Mouse (Mus musculus) cerebellum, adult 8-10 months (tissue): ENCODE results near the gene Trp53inp2.

Experiments
- DNase-seq: peaks from one replicate; pipeline ENCODE4 v3.0.0; 2022

Gene Trp53inp2

DNA sequence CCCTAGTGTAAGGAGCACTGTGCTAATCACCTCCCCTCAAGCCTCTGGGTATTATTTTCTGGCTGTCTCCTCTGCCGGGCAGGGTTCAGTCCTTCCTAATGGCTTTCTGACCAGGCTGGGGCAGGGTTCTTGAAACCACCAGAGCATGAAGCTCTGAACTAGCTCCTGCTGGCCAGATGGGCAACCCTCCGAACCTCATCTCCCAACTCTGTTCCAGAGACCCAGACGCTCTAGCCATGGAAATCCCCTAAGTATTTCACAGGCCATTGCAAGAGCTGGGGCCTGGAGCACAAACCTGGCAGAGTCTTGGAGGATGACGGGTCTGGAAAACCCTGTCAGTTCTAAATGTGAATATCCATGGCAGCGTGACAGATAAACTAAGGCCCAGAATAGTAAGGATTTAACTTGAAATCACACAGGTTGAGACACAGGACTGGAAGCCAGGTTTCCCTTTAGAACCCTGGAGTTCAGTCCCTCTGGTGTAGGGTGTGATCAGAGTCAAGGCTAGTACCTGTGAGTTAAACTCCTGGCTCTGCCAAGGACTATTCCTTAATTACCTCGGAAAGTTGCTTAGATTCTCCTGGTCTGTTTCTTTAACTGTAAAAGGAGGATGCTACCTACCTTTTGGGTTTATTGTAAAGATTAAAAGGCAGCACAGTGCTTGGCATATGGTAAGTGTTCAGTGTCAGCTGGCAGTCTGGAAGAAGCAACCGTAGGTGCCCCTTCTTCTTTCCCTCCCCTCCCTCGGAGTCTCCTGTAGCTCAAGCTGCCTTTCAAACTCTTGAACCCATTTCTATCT is at the start of gene Trp53inp2:
Trp53inp2 (plus strand) TSS at position 799 of the 799 bp plus-strand sequence.
- DNase-seq, result no peak

DNA sequence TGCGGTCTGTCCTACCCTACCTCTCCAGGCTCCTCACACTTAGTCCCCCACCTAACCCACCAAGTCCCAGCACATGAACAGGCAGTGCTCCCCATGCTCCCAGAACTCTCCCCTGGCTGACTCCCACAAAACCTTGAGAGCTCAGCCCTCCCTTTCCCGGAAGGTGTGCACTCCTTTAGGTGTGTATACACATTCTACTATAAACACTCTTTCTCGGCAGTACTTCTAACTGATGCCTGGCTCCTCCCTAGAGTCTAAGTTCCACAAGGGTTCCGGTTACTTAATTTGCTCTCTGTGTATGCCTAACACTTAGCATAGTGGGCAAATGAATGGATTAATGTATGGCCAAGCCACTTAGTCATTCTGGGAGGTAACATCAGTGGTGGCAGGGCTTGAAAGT is 49.5 kb upstream of the Trp53inp2 start:
- DNase-seq, result no peak

DNA sequence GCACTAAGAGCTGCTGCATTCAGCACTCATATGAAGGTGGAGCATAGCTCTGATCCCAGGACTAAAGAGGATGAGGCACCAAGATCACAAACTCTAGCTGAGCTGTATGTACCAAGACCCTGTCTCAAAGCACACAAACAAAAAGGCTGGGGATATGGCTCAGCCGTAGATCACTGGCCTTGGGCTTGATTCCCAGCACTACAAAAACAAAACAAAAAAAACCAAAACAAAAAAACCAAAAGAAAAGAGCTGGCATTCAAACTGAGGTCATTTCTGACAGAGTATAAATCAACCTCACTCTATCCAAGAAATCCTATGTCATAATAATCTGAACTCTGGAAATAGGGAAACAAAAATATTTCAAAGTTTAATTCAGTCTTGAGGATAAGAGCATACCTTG is 47.4 kb upstream of the Trp53inp2 start:
- no peak for DNase-seq

DNA sequence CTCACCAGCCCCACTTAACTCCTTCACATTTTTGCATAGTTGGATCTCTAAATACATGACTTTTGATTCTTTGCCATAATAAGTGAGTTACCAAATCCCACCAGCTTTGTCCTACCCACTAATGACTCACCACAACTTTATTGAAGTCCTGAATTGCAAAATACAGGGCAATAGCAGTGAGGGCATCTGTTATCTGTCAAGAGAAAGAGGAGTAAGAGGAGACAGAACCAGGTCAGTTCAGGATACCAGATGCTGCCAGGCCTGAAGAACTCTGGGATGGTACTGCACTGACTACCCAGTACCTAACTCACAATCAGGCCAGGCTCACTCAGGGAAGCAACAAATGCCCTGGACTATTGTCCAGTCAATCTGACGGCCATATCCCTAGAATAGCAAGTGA is 45.6 kb upstream of the Trp53inp2 start:
- DNase-seq, result no peak

DNA sequence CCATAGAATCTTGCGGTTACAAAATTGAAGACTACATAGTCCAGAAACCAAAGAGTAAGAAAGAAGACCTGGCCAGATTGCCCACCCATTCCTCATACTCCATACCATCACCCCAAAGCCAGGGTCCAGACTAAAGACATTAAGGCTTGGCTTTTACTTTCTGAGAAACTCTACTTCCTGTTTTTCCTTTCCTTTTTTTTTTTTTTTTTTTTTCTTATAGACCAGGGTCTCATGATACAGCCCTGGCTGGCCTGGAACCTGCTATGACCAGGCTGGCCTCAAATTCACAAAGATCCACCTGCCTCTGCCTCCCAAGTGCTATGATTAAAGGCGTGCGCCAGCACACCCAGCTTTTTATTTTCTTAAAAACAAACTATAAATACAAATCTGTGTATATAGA is 44.6 kb upstream of the Trp53inp2 start:
- DNase-seq, result no peak

DNA sequence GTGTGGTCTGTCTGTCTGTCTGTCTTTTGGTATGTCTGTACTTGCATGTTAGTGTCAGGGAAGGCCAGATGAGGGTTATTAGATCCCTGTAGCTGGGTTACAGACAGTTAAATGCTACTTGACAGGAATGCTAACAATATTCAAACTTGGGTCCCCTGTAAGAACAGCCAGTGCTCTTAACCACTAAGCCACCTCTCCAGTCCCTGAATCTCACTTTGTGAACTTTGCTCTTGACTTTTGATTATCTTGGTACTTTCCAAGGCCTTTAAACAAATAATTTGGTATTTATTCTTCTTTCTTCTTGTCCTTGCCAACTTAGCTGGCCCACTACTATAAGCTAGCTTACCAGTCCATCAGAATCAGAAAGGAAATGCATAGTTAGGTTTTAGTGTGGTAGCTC is 40.7 kb upstream of the Trp53inp2 start:
- DNase-seq, result no peak

DNA sequence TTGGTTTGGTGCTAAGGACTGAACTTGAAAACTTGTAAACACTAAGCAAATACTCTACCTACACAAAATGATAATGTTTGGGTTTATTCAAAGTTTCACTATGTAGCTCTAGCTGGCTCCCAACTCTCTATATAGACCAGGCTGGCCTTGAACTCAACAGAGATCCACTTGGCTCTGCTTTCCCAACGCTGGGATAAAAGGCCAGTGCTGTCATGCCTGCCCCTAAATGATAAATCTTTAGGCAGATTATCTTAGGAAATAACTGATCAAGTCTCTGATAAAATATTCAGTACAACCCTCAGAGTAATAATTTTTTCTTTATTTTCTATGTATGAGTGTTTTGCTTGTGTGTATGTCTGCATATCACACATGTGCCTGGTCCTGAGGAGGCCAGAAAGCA is 34.2 kb upstream of the Trp53inp2 start:
- no peak for DNase-seq

DNA sequence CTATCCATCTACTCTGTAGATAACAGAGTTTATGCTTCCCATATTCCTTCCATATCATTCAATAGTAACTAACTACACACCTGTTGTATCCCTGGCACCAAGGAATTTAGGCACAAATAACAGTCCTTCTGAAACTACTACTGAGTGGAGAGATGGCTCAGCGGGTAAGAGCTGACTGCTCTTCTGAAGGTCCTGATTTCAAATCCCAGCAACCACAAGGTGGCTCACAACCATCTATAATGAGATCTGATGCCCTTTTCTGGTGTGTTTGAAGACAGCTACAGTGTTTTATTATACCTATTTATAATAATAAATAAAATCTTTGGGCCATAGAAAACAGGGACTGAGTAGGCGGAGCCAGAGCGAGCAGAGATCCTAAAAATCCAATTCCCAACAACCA is 26.5 kb upstream of the Trp53inp2 start:
- DNase-seq, result no peak

DNA sequence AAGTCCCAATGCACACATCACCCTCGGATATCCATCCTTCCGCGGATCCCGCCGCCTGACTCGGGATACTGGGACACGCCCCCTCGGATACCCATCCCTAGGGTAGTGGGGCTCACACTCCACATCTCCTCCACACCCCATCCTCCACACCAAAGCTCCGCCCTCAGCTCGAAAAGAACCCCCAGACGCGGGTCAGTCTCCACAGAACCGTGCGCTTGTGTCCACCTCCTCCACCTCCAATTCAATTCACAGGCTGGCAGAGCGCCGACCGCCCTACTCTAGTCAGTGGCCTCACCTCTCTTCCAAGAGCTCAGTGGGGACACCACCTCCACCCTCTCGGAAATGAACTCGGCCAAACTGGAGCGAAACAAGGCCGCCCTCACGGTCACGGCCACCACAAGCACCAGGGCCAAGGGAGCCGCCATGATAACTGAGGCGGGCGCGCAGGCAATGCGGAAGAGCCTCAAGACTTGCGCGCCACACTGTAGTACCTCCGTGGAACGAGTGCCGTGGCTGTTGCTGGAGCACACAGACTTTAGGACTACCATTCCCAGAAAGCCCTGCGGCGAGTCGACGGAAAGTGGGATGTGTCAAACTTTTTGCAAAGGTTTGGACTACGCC is 23.8 kb upstream of the Trp53inp2 start, which contains the start of gene Pigu:
Pigu (minus strand) TSS at position 460 of the 621 bp plus-strand sequence.
- DNase-seq, result peak; percentile 91

DNA sequence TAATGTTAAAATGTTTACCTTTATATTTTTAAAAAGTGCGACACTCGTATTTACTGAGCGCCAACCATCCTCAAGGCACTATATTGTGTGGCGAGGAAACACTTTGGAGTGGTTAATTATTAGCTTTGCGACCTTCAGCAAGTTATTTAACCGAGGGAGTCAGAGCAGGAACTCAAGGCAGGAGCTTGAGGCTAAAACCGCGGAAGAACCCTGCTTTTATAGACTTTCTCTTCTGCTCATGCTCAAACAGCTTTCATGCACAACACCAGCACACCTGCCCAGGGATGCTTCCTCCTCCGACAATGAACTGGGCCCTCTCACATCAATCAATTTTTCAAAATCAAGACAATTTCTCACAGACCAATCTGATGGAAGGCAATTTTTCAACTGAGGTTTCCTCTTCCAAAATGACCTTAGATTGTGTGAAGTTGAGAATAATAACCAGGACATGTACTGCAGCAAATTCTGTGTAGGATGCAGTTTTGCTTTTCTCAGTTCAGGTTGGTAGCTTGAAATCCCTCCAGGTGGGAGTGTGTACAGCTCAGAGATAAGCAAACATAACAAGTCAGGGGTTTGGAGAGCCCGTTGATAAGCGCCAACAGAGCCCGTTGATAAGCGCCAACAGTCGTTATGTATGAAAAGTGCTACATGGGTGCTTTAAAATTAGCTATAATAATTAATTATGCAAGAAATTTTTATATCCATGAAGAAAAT is 23.0 kb upstream of the Trp53inp2 start:
- no peak for DNase-seq

DNA sequence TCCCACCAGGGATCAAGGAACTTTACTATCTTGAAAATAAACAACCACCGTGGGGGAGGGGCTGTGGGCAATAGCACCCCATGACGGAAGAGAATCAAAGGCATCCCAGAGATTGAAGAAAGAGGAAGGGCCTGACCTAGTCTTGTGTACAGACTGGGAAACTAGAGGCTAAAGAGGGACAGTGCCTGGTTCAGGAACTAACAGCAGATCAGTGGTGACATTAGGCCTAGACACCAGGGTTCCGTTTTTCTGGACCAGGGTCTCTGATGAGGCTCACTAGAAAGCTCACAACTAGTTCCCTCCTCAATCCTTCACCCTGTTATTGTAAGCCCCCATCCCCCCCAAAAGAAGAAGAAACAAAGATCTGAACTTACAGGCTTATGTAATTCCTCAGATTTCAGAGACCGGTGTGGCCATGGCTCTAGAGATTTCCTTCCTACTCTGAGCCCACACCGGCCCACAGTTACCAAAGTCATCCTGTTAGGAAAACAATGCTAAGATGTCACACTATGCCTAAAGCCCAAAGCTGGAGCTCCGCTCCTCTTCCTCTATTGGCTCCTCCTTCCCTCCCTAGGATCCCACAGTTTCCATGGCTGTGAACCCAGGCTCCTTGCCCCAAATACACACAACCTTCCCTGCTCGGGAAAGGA is 13.1 kb upstream of the Trp53inp2 start:
- DNase-seq, result no peak

DNA sequence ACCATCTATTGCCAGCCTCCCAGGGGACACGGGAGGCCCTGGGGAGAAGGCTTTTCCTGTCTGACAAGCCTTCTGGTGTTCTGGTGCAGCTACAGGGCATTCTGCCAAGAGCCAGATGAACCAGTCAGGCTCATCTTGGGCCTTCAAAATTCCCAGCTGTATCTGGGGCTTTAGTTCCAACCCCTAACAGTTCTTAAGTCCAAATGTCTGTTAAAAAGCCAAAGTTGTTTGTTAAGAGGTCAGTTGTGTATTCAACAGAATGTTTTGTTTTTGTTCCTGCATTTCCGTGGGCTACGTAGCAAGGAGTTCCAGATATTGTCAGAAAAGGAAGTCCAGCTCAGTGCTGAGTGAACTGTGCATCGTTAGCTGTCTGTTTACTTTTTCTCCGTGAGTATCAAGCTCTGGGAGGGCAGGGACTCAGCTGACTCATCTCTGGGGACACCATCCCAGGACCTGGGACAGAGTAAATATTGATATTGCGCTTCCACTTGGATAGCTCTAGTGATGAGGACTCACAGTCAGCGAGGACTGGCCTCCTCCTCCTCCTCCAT is 11.5 kb upstream of the Trp53inp2 start:
- no peak for DNase-seq

DNA sequence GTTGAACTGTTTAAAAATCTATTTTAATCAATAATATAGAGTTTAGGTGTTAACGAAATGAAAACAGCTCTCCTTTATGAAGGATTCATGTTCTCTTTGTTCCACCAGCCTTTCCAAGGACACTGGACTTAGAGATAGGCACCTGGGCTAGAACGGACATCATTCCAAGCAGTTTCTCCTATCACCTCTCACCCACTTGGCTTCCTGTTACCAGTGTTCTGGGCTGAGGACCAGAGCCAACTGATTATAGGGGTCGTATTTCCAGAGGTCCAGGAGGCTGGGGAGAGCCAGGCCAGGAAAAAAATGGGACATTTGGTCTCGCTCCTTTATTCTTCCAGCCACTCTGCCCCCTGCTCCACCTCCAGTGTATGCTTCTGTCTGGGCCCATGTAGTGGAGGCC is 8.4 kb upstream of the Trp53inp2 start:
- no peak for DNase-seq

DNA sequence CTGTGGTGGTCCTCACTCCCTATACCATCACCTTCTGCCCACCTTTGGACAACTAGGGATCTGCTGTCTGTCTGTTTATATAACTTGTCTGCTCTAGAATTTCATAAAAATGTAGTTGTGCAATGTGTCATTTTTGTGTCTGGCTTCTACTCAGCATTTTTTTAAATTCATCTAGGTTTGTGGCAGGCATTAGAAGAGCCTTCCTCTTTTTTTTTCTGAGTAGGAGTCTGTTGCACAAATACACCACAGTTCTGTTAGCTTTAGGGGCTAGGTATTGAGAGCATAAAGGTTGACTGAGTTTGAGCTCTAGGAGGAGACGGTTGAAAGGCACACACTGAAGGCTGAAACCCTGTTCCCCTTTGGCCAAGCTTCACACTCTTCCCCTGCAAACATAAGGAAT is 7.6 kb upstream of the Trp53inp2 start:
- DNase-seq, result no peak

DNA sequence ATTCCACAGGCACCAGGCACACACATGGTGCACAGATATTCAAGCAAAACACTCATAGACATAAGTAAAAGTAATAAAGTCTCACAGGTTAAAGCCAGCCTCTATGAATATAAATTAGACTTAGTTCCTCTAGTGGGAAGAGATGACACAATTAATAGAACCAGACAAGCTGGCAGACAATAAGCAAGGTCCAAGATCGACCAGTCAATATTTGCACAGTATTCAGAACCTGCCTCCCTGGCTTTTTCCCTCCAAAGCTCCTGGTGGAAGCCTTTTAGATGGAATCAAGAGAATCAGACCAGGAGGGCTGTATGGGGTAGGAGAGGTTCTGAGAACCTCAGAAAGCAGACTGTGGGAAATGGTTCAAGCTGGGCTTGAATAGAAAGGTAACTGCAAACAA is 7.0 kb upstream of the Trp53inp2 start:
- DNase-seq, result no peak

DNA sequence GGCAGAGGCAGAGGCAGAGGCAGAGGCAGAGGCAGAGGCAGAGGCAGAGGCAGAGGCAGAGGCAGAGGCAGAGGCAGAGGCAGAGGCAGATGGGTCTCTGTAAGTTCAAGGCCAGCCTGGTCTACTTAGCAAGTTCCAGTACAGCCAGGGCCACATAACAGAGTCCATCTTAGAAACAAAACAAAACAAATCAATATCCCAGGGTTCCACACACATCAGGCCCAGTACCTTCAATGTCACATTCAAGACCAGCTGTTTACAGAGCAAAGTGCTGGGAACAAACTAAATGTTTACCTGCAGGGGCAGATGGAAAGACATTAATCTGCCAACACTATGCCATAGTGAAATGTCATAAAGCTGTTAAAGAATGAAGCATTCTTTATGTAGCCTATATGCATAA is 6.3 kb upstream of the Trp53inp2 start:
- no peak for DNase-seq

DNA sequence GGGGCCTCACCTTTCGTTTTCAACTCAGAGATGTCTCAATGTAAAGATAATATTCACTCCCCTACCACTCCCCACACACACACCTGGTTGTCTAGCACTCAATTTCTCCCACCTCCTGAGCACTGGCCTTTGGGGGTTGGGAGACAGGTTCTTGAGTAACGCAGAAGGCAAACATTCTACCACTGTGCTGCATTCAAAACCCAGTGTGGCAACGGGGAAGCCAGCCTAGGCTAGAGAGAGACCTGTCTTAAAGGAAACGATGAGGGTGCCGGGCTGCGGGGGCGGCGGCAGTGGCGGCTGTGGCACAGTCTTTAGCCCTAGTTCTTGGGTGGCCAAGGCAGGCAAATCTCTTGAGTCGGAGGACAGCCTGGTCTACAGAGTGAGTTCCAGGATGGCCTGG is 4.7 kb upstream of the Trp53inp2 start:
- no peak for DNase-seq

DNA sequence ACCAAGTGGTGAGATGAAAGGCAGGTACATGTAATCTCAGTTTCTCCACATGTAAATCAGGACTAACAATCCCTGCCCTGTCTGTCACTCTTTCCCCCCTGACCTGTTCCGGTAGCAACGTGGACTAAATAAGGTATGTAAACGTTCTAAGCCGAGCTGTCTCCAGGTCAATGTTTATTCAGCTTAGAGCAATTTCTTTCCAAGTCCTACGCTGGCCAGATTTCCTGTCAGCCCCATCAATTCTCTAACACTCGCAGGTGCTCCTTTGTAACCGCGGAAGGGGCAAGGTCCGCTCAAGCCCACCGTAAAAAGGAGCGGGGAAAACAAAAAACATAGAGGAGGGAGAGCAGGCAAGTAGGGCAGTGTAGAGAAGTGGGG is 190 bp downstream of the Trp53inp2 start:
- no peak for DNase-seq

DNA sequence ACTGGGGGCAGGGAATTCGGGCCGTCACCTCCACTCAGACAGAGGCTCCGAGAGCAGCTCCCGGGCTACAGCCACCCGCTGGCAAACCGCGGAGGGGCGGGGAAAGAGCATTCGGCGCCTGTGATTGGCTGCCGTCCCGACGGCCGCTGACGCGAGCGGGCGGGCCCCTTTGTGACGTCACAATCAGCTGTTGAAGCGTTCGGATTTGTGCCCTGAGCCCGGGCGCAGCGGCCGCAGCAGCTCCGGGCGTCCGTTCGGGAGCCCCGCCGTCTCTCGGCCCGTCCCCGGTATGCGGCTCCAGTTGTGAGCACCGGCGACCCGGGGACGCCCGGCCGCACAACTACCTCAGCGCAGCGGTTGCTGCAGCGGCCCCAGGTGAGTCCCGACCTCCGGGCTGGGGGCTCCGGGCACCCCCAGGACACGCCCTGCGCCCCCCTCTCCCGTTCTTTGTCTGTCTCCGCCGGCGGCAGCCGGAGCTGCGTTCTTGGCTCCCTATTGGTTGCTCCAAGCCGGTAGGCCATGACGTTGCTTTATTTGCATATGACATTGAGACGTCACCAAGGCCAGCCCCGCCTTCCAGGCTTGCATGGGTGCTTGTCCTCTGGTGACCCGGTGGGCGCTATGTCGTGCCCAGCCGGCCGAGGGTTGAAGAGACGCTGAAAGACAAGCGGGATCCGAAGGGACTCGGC is 928 bp downstream of the Trp53inp2 start:
- DNase-seq, result peak; percentile 99

DNA sequence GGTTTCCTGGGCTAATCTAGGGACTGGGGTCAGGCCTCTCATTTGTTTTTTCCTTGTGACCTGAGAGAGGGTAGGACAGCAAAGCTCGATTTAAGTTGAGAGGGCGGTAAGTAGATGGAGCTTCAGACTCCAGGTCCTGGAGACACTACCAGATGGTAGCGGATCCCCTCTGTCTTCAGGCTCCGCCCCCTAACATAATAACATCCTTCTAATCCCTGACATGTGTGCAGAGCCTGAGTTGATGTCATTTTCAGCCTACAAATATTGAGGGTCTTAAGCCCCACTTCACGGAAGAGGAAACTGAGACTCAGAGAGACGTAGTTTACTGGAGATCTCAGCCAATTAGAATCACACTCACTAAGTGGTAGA is 1.5 kb downstream of the Trp53inp2 start:
- no peak for DNase-seq

DNA sequence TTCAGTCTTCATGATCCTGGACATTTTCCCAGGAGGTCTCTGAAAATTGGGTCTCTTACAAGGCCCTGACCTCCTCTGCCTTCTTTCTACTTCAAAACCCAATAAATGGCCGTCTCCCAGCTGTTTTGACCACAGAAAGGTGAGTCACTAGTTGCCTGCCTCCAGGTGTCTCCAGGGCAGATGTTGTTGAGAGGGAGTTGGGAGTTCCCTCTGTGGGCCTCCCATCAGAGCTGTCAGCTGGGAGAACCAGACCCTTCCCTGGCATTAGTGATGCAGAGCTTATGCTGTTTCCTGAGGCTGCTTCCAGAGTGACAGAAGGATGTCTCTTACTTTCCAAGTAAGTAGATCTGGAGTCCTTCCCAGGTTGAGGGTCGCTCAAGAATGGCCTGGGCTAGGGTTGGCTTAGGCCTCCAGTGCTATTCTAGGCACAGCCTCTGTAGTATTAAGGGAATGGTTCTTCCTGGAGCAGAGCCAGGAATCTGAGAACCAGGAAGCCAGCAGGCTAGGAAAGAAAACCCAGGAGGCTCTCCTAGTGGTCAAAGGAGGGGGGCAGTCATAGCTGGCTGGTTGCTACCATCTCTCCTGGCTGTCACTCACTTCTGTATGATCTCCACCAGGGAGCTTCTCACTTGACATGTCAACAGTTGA is 2.1 kb downstream of the Trp53inp2 start:
- DNase-seq, result peak; percentile 48

DNA sequence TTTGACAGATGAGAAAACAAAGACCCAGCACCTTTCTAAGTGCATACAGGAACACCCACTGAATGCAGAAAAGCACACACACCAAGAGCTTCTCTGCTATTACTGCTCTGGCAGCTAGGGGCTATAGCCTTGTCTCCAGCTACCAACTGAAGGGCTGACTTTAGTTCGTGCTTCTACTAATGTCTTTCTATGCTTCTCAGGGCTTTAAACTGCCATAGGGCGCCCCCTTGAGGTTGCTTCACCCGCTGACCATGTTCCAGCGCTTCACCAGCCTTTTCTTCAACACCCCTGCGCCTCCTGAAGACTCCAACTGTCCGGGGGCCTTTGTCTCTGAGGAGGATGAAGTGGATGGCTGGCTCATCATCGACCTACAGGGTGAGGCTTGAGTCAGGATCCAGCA is 4.2 kb downstream of the Trp53inp2 start:
- peak; percentile 84 for DNase-seq
